Mouse (Mus musculus) spleen, postnatal 10 days (tissue): ENCODE measurements around the gene Atxn2.

ENCODE experiments used
- DNase-seq, 2 experiments: peaks; one replicate each; pipeline ENCODE4 v3.0.0; 2021 to 2022; ENCODE audit warnings: low spot score in 2 of 2

Gene Atxn2

GRCm38 (mm10) chr5:121815867-121816380, 104.8 kb downstream of the Atxn2 start:
- DNase-seq = no peak

GRCm38 (mm10) chr5:121816611-121817010, 105.5 kb downstream of the Atxn2 start:
- DNase-seq = no peak

- no peak for DNase-seq
These were observed 106.4 kb downstream of the Atxn2 start for GRCm38 (mm10) chr5:121817551-121817950.

GRCm38 (mm10) chr5:121818401-121818800, 107.3 kb downstream of the Atxn2 start:
- no peak for DNase-seq

GRCm38 (mm10) chr5:121818862-121819261, 107.7 kb downstream of the Atxn2 start:
- no peak for DNase-seq

GRCm38 (mm10) chr5:121819559-121819958, 108.4 kb downstream of the Atxn2 start:
- DNase-seq = no peak

- DNase-seq = no peak
These were observed 109.0 kb downstream of the Atxn2 start for GRCm38 (mm10) chr5:121820161-121820560.

- no peak for DNase-seq
These were observed 109.5 kb downstream of the Atxn2 start for GRCm38 (mm10) chr5:121820657-121821056.

- DNase-seq = no peak
These were observed 110.0 kb downstream of the Atxn2 start for GRCm38 (mm10) chr5:121821116-121821515.

- DNase-seq = no peak
These were observed 110.4 kb downstream of the Atxn2 start for GRCm38 (mm10) chr5:121821552-121821951.

GRCm38 (mm10) chr5:121822786-121823505, 111.8 kb downstream of the Atxn2 start:
- no peak for DNase-seq

GRCm38 (mm10) chr5:121823668-121824067, 112.5 kb downstream of the Atxn2 start:
- DNase-seq = no peak

GRCm38 (mm10) chr5:121824121-121824520, 113.0 kb downstream of the Atxn2 start:
- DNase-seq = no peak

- DNase-seq = no peak
These were observed 114.5 kb downstream of the Atxn2 start for GRCm38 (mm10) chr5:121825606-121826005.

- no peak for DNase-seq
These were observed 116.7 kb downstream of the Atxn2 start for GRCm38 (mm10) chr5:121827876-121828275.

GRCm38 (mm10) chr5:121828491-121829432, 117.6 kb downstream of the Atxn2 start:
- DNase-seq = no peak

- DNase-seq = no peak
These were observed 120.0 kb downstream of the Atxn2 start for GRCm38 (mm10) chr5:121831002-121831601.

GRCm38 (mm10) chr5:121832376-121833155, 121.4 kb downstream of the Atxn2 start:
- DNase-seq = no peak

- DNase-seq = no peak
These were observed 122.0 kb downstream of the Atxn2 start for GRCm38 (mm10) chr5:121833159-121833558.

GRCm38 (mm10) chr5:121833572-121834240, 122.6 kb downstream of the Atxn2 start:
- DNase-seq = peak; percentile 59 to 85

- DNase-seq = no peak
These were observed 123.1 kb downstream of the Atxn2 start for GRCm38 (mm10) chr5:121834241-121834606.
